Mouse (Mus musculus) stomach, adult 2 months (tissue): ENCODE measurements around the gene Dhx16. TPM values are rescaled to one million over a fixed set of nuclear protein-coding genes. Genes with fewer than 3 reads are reported as not detected.

Experiments
- polyA plus RNA-seq: library from polyadenylated mRNA; depleted of rRNA; stranded (reverse); fragments of >200 nt; gene quantifications from 2 replicates; pipeline ENCODE4 v1.2.3, GENCODE M21; 2012; rRNA removed

The Dhx16 gene
- polyA plus RNA-seq, result 20.6 and 21.0 TPM in 2 replicates

GRCm38 (mm10) chr17:35879245-35880057 is at the start of gene Dhx16:
TSS of gene Dhx16 (plus strand) at chr17:35879819.

GRCm38 (mm10) chr17:35838122-35838544 is 41.5 kb upstream of the Dhx16 start, which contains the start of gene Tubb5:
TSS of gene Tubb5 (minus strand) at chr17:35838306.

GRCm38 (mm10) chr17:35841076-35841950 is 38.3 kb upstream of the Dhx16 start, which contains the start of gene Mdc1:
TSS of gene Mdc1 (plus strand) at chr17:35841515.

DNA sequence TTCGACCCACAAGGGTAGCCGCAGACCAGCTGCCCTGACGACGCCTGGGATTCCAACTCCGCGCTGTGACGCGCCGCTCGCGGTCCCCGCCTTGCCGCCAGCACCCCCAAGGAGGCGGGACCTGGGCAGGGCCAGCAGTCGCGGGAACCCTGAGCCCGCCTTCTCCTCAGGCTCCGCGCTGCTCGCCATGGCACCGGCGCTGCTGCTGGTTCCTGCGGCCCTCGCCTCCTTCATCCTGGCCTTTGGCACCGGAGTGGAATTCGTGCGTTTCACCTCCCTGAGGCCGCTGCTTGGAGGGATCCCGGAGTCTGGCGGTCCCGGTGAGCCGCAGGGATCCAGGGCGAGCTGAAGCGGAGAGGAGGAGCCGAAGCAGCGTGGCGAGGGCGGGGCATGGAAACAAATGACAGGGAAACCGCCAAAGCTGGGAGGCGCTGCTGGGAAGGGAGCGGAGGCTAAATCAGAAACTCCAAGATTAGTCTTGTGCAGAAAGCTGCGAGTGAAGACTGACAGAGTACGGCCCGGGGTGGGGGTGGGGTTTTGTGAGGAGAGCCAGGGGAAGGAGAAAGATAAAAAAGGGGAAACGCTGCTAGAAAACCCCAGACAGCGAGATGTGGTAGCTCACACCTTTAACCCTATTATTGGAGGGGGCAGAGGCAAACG is 18.3 kb upstream of the Dhx16 start, which contains the start of gene Nrm:
Nrm (plus strand) TSS at position 121 of the 660 bp plus-strand sequence.

GRCm38 (mm10) chr17:35865481-35866280 is 13.9 kb upstream of the Dhx16 start, which contains the start of gene Ppp1r18:
TSS of gene Ppp1r18 (plus strand) at chr17:35865593.

GRCm38 (mm10) chr17:35896781-35897643 is 17.4 kb downstream of the Dhx16 start, which contains the start of gene 2310061I04Rik:
TSS of gene 2310061I04Rik (minus strand) at chr17:35897431.

GRCm38 (mm10) chr17:35909919-35910369 is 30.3 kb downstream of the Dhx16 start, which contains the start of gene Atat1:
TSS of gene Atat1 (minus strand) at chr17:35910075.

GRCm38 (mm10) chr17:35916297-35917142 is 36.9 kb downstream of the Dhx16 start, which contains the start of the genes Mrps18b and Ppp1r10:
TSS of gene Mrps18b (minus strand) at chr17:35916389.
TSS of gene Ppp1r10 (plus strand) at chr17:35916434.

Other genes with a start within 250 kb of the Dhx16 start
- 579 and 593 TPM in 2 replicates for gene Mucl3, start 236.1 kb upstream of the Dhx16 start, polyA plus RNA-seq
- 68.1 and 72.0 TPM in 2 replicates for gene Vars2, start 212.2 kb upstream of the Dhx16 start, polyA plus RNA-seq
- gene Gtf2h4, start 206.1 kb upstream of the Dhx16 start, polyA plus RNA-seq, result 10.7 and 12.3 TPM in 2 replicates
- 58.9 and 65.6 TPM in 2 replicates for gene Ddr1, start 175.2 kb upstream of the Dhx16 start, polyA plus RNA-seq
- 23.9 and 30.3 TPM in 2 replicates for gene Ier3, start 58.1 kb upstream of the Dhx16 start, polyA plus RNA-seq
- 22.0 and 23.0 TPM in 2 replicates for gene Flot1, start 56.6 kb upstream of the Dhx16 start, polyA plus RNA-seq
- 102 and 111 TPM in 2 replicates for gene Tubb5, start 41.5 kb upstream of the Dhx16 start, polyA plus RNA-seq
- 1.1 and 2.2 TPM in 2 replicates for gene Mdc1, start 38.3 kb upstream of the Dhx16 start, polyA plus RNA-seq
- gene Nrm, start 18.5 kb upstream of the Dhx16 start, polyA plus RNA-seq, result 9.1 and 10.5 TPM in 2 replicates
- gene Ppp1r18, start 14.2 kb upstream of the Dhx16 start, polyA plus RNA-seq, result 12.3 and 16.8 TPM in 2 replicates
- gene 2310061I04Rik, start 17.6 kb downstream of the Dhx16 start, polyA plus RNA-seq, result 53.9 and 85.6 TPM in 2 replicates
- 22.6 and 22.8 TPM in 2 replicates for gene Atat1, start 30.3 kb downstream of the Dhx16 start, polyA plus RNA-seq
- 38.4 and 50.2 TPM in 2 replicates for gene Mrps18b, start 36.6 kb downstream of the Dhx16 start, polyA plus RNA-seq
- 13.8 and 14.0 TPM in 2 replicates for gene Ppp1r10, start 36.6 kb downstream of the Dhx16 start, polyA plus RNA-seq
- gene Abcf1, start 89.9 kb downstream of the Dhx16 start, polyA plus RNA-seq, result 39.1 and 41.5 TPM in 2 replicates
- gene Gnl1, start 100.0 kb downstream of the Dhx16 start, polyA plus RNA-seq, result 9.6 and 12.7 TPM in 2 replicates
- 6.3 and 6.9 TPM in 2 replicates for gene Prr3, start 100.4 kb downstream of the Dhx16 start, polyA plus RNA-seq
- 0.18 and 0.83 TPM in 2 replicates for gene H2-T24, start 140.7 kb downstream of the Dhx16 start, polyA plus RNA-seq
- 60.2 and 70.8 TPM in 2 replicates for gene H2-T23, start 153.0 kb downstream of the Dhx16 start, polyA plus RNA-seq
- 13.8 and 15.3 TPM in 2 replicates for gene H2-T22, start 162.9 kb downstream of the Dhx16 start, polyA plus RNA-seq
- 0.05 and 0.11 TPM in 2 replicates for gene Gm6034, start 163.1 kb downstream of the Dhx16 start, polyA plus RNA-seq
- 0.05 TPM in 1 of 2 replicates, not detected in the other for gene Gm11127, start 178.6 kb downstream of the Dhx16 start, polyA plus RNA-seq
- 0.12 TPM in 1 of 2 replicates, not detected in the other for gene Gm19684, start 241.9 kb downstream of the Dhx16 start, polyA plus RNA-seq
- not detected in 2 replicates for gene Gm7030, start 249.6 kb downstream of the Dhx16 start, polyA plus RNA-seq